Mouse (Mus musculus) layer of hippocampus, adult 8-10 months (tissue): Measurements from ENCODE around the gene Foxo3. TPM values are rescaled to one million over a fixed set of nuclear protein-coding genes. Genes with fewer than 3 reads are reported as not detected.

ENCODE experiments used
- DNase-seq, 2 experiments: peaks; one replicate each; pipeline ENCODE4 v3.0.0; 2022; ENCODE audit warnings: low spot score in 2 of 2
- total RNA-seq, 4 experiments: library from RNA; stranded (reverse); gene quantifications; 2 replicates each; pipeline ENCODE4 v1.2.4; 2022

The Foxo3 gene
- total RNA-seq, 4 experiments from 2014 or later, result 43.3 to 53.4 (median 48.2) TPM

DNA sequence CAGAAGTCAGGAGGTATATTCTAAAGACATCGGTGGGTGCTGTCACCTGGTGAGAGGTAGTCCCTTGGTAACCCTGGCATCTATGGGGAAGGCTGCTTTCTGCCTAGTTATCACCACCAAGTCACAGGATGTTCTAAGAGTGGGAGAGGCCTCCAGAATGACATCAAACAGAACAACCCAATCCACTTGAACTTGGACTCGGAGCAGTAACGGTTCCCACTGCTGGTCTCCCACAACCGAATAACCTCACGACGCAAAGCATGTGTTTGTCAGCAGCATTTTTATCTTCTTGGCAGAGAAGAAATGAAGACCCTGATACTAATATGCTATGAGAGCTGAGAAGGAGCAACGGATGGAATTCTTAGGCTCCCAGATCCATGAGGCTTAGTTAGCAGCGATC lies 87.5 kb downstream of the Foxo3 start:
- DNase-seq, result no peak

DNA sequence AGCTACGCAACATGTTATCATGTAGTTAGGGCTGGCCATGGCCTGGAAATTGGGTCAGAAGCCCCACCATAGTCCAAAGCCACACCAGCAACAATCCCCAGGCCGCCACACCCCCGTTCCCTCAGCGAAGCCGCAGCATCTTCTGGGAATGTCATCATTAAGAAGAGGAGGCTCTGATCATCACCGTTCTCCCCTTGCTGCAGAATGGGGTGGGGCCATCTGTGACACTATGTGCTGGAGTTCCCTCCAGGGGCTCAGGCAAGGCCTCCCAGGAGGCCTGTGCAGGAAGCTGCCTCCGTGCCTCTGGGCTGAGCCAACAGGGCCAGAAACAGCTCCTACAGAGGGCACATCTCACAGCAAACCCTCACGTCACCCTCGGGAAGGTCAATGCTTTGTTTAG lies 88.5 kb downstream of the Foxo3 start:
- no peak for DNase-seq

DNA sequence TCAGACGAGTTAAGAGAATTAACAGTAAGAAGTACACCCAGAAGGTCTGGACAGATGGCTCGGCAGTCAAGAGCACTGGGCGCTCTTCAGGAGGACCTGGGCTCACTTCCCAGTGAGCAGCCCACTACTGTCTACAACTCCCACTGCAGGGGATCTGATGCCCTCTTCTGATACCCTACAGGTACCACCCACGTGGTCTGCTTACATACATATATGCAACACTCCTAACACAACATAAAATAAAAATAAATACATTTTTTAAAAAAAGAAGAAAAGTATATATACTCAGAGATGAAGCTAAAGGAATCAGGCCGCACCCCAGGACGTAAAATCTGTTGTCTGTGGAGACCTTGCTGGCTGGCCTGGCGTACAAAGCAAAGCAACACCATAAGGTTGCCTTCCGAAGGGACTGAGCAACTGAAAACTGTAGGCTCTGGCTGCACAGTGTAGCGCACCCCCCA lies 89.6 kb downstream of the Foxo3 start:
- no peak for DNase-seq

DNA sequence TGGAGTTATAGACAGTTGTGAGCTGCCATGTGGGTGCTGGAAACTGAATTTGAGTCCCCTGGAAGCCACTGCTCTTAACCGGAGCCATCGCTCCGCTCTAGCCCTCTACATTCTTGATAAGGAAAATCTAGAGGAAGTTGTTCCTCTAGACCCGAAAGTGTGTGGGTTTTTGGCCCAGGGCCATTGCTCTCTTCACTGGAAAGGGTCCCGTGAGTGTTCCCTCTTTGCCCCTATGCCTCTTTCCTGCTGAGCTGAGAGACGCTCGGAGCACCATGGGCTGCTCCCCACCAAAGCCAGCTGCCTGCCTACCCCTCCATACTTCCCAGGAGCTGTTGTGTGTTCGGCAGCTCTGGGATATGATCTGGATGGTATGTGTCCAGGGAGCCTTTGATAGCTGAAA lies 96.2 kb downstream of the Foxo3 start:
- no peak for DNase-seq

DNA sequence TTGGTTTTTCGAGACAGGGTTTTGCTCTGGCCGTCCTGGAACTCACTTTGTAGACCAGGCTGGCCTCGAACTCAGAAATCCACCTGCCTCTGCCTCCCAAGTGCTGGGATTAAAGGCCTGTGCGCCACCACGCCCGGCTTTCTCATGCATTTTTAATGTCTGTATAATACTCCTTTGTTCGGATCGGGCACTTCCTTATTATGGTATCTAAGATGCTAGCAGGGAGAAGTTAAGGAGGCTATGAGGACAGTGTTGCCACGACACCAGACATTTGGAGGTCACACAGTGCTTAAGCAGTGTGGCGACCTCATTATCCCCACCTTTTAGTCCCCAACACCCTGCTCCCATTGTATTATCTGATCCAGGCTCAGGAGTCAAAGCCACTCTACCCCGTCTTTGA lies 97.8 kb downstream of the Foxo3 start:
- DNase-seq, result no peak

DNA sequence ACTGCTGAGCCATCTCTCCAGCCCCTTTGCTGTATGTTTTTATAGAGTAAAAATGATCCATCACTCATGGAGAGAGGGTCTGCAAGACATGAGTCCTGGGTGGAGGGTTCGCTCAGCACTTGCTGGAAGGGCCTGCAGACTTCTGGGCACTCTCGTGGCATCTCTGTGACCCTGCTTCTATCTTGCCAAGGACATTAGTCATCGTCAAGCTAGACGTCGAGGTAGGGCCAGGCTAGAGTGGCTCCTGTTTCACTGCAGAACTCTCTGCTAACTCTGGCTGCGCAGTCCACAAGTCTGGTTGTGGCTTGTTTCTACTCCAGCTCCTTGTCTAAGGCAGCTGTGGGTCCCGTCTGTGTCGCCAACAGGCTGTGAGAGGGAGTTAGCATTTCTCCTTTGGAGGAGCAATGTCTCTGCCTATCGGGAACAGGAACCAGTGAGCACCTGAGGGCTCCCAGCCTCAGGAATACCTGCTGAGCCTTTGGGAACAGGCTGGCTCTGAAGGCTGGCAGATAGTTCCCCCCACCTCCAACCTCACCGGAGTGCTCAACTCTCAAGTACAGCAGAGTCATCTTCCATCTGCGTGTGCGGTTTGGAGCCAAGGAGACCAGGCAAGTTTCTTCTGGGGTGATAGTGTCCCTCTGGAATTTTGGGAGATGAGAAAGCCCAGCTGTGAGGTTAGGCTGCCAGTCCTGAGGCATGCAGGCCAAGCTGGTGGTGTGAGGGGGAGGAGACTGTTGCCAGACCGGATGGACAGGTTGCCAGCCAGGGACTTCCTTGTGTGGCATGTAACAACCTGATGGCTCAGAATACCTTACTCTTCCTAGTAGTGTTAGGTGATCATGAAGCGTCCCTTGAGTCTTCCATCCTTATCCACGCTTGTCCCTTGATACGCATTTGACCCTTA lies 98.5 kb downstream of the Foxo3 start:
- DNase-seq, result no peak

DNA sequence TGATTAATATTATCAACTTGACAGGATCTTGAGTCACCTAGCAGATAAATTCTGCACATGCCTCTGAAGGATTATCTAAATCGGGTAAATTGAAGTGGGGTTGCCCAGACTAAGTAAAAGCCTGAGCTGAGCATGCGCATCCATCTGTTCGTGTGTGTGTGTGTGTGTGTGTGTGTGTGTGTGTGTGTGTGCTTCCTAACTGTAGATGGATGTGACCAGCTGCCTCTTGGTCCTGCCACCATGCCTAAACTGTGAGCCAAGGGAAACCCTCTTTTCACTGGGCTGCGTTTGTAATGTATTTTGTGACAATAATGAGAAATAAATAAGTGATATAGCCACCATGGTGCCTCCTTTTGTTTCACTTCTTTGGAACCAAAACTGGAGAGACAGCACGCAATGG lies 102.3 kb downstream of the Foxo3 start:
- no peak for DNase-seq

DNA sequence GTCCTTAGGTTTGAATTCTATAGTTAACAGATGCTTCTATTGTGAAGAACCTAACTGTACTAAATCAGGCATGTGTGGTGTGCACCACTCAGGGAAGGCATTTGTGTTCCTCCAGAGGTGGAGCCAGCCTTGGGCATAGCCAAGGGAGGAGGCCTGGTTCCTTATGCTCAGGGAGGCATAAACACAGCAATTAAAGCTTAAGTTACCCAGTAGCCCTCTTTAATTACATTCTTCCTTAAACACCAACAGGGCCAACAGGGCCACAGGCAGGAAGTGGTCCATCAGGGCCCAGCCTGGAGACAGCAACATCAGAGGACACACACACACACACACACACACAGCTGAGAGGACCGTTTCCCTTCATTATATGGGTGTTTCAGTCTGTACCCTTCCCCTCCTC lies 102.7 kb downstream of the Foxo3 start:
- DNase-seq, result no peak

DNA sequence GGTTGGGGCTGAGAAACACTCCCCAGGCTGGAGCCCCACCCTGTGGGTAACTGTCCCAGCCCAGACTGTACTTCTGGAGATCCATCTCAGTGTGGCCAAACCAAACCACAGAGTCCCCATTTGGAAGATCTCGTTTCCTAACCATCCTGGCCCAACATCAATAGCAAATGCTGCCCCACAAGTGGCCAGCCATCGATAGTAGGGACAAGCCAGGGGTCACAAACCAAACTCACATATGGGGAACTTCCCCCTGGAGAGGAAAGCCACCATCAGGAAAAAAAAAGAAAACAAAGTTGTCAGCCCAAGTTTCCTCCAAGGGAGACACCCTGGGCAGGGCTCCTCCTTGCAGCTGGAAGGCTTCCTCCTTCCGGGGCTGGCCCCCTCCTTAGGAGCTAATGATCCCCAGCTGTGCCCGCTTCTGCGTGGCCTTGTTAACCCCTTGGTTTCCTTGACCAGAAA lies 105.6 kb downstream of the Foxo3 start:
- DNase-seq, result no peak

DNA sequence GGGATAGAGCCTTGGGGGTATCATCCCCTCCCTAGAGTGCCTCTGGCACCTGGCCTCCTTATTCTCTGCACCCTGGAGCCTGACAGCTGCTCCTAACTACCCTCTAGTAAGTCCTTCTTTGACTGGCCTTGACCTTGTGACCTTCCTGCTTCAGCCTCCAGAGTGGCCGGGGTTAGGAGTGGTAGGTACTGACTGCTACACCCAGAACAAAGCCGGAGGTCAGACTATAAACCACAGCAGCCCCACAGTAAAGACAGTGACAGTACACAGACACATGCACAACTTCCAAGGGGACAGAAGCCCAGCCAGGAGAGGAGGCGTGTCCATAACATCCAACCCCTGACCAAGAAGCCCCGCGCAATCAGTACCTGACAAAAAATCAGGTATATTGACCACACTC lies 106.4 kb downstream of the Foxo3 start:
- DNase-seq, result no peak

DNA sequence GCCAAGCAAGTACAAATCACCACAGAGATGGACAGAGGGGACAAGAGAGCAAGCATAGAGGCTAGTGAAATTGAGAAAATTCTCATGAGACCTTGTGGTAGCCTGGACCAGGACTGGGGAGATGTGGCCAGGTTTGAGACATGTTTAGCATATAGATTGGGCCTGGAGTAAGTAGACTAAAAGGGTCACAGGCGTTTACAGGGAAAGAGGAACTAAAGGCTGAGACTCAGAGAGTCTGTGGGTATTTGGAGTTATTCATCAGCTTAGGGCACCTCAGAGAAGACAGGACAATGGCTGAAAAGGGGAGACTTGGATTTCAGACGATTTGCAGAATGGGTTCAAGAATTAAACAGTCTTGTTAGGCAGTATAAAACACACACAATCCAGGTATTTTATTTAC lies 121.8 kb downstream of the Foxo3 start:
- no peak for DNase-seq

DNA sequence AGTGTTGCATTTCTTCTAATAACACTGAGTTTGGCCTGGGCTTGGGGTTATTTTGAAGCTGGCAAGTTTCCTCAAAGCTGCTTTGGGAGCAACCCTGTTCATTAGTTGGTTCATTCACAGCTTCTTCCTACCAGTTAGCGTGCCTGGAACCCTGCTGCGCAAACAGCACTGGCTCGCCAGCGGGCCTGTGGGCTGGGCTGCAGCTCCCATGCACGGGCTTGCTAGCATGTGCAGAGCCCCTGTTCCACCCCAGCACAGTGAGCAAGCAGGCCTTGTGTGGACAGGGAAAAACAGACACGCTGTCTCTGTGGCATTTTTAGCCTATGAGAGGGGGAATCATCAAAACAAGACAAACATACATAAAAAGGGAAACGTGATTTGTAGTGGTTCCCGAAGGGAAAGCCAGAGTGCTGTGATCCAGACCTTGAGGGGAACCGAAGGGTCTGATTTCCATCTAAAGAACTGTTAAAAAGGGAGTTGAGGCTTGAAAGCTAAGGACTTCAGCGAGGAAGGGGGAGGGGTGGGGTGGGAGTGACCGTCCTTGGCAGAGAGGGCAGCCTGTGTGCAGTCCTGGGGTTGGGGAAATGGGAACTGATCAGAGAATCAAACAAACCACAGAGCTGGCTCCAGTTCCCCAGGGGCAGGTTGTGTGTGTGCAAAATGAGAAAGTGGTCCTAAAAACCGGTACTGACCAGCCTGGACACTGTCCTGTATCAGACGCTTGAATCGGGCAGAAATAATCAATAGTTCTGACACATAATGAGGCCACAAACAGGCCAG lies 123.9 kb downstream of the Foxo3 start:
- DNase-seq, result peak; percentile 26 to 50

DNA sequence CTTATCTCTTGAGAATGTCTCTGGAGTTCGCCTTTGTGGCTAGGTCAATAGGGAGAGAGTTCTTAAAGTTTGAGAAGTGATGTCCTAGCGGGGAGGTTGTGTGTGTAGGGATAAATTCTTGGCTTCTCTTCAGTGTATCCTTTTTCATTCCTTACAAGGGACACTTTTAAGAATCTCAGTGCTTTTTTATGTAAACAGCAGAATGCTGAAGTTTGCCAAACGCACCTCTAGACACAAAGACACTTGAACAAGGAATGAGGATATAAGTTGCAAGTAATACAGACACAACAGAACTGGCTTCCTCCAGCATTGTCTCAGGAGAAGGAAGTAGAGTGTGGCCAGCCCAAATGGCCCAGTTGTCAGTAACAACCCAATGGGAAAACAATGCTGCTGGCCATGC lies 126.8 kb downstream of the Foxo3 start:
- no peak for DNase-seq

DNA sequence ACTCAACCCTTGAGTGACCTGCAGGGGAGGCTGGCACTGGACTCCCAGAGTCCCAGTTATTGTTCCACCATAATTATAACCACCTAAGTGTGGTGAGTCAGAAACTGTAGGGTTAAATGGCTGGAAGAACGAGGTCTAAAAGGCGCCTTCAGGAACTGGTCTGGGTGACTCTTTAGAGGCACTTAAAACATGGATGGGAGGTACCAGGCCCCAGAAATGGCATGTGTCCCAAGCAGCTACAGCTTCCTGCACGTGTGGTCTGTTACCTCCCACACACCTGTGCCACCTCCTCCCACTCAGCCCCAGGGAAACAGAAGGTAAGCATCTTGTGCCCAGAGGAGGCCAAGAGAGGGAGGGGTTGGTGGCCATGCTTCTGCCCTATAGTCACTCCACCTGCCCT lies 128.2 kb downstream of the Foxo3 start:
- no peak for DNase-seq

DNA sequence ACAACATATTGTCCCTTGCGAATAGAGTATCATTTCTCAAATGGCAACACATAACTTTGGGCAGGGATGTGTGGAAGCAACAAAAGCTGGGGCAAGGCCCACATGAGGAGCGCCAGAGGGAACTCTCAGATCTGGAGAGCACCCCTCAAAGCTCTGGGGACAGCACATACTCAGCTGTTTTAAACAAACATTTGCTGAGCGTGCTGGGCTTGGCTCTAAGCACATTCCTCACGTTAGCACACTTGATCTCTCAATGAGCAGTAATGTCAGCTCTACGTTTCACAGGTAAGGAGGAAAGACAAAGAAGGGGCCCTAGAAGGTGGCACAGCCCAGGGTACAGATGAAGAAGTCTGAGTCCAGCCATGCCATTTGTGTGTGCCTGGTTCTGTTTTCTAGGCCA lies 131.3 kb downstream of the Foxo3 start:
- DNase-seq, result no peak

DNA sequence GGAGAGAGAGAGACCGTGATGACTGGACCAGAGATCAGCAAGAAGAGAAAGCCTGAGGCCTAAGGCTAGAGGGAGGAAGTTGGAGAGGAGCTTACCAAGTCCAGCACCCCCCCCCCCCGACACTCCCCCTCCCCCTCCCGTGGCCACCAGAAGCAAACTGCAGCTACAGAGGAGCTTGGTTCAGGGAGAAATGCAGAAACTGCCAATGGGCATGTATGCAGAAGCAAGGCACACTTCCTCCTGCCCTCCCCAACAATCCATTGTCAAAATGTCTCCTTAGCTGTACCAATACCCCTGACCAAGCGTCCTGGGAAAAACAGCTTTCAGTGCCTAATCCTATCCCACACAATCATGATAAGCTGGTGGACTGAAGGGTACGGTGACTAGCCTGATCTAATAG lies 131.8 kb downstream of the Foxo3 start:
- no peak for DNase-seq

DNA sequence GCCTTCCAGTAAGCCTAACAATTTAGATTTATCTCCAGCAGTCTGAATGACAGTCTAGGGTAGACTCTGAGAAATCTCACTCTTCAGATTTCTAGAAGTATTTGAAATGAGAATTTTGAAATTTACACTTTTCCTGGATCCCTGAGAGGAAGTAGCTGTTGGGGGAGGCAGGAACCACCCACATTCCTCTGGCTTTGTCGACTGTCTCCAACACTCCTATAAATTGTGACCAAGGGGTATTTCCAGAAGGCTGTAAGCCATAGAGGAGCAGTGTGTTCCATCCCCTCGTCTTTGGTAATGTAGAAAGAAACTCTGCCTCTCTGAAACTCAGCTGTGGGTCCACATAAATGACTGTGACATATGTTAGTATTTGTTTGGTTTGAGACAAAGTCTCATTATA lies 132.4 kb downstream of the Foxo3 start:
- no peak for DNase-seq

DNA sequence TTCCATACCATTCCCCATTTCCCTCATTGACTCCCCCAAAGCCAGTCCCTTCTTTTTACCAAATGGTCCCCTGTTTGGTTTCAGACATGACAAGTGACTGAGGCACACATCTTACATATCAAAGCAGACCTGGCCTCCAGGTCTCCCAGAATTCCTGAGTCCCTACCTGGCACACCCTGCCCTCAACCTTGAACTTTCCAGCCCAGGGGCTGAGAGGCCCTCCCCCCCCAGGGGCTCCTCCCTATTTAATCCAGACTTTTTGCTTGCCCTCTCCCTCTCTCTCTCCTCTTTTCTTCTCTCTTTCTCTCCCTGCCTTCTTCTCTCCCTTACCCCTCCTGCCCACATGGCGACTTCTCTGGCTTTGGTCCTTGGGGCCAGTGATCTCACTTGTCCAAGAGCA lies 133.8 kb downstream of the Foxo3 start:
- no peak for DNase-seq

DNA sequence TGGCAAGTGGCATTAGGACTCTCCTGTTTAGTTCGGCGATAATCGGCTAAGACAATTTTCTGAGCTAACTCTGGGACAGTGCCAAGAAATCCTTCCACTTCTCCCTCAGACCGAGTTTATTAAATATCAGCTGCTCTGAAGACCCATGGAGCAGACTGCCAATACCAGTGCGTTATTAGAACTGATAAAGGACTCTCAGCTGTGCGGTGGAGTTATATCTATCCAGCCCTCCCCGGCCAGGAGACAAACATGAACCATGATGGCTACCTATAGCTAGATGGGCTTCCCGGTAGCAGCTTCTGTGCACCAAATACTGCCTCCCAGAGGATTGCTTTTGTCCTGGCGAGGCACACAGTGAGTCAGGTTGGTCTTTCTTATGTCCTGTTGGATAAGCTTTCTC lies 134.5 kb downstream of the Foxo3 start:
- no peak for DNase-seq

DNA sequence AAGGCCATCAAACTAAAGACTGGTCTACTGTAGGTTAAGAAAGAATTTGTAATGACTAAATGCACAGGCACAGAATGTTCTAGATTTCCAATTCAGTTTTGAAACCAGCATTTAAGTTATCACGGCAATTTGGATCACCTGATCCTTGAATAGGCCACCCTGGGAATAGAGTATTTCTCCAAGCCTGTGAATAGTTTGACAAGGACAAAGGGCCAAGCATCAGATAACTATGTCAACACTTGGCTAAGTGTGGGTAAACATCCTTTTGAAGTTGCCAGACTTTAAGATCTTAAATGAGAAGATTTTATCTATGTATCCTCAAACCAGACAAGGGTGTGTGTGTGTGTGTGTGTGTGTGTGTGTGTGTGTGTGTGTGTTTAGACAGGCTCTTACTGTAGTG lies 136.8 kb downstream of the Foxo3 start:
- no peak for DNase-seq

DNA sequence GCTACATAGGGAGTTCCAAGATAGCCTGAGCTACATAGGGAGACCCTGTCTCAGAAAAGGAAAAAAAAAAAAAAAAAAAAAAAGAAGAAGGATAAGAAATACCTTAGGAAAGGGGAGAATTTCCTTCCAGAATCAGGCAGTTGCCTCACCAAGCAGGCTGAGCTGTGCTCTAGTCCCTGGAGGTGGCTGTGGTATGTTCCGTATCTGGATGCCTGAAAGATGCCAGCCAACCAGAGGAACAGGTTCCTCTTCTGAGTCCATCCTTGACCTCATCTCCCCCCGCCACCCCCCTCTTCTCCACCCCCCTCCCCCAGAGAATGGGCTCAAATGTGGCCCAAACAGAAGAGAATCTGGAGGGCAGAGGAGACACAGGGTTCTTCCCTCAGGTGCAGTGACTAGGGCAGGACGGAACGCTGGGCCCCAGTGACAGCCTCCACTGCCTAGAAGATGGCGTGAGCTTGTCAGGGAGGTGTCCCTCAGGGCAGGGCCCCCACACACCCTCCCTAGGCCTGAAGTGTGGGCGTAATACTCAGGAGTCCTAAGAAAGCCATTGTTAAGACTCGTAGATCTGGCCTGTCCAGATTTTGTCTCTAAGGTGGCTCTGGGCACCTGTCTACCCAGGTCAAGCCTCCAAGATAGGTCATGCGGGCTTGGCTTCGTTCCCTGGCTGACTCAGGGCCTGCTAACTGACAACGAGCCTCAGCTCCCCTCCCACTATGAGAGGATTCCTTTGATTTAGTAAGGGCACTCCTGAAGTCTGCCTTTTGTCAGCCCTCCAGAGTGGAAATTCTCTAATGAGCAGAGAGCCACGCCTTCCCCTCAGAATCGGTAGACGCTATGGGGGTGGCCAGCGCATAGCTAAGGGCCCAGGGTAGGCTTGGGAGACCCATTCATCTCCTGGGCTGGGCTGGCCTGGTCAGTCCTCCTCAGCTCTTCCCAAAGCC lies 141.5 kb downstream of the Foxo3 start:
- no peak for DNase-seq
